Mouse (Mus musculus) brain, embryonic 14.5 days (tissue): ENCODE measurements around the gene Srms.

Experiments used
- CTCF ChIP-seq: fragments of 200-500 bp; IDR thresholded peaks from 2 replicates; pipeline ENCODE4 v1.5.1; 2012; ENCODE audit warnings: inconsistent platforms, mild to moderate bottlenecking, moderate library complexity, borderline replicate concordance; ENCODE audit not compliant: insufficient read depth, insufficient read length; ENCODE audit errors: extremely low read depth
- POLR2A ChIP-seq: fragments of 200-500 bp; IDR thresholded peaks from 2 replicates; pipeline ENCODE4 v1.6.1; 2012; ENCODE audit warnings: mild to moderate bottlenecking, inconsistent platforms, borderline replicate concordance; ENCODE audit not compliant: poor library complexity, insufficient read depth, insufficient read length, severe bottlenecking; ENCODE audit errors: extremely low read depth

- TF ChIP-seq CTCF (no peak), POLR2A (no peak)
Measured at GRCm38 (mm10) chr2:181235681-181236566, 22.9 kb upstream of the Srms start.
